Mouse (Mus musculus): ENCODE measurements at regions not wholly inside any gene's neighbourhood (a gene's known extent, or its start where the extent isn't known, plus 50 kb on each side); places are given as distances from the start of the nearest gene placed in this dataset.
A peak's percentile ranks its signal among the peaks of the same experiment; 100 is the strongest.

GRCm38 (mm10) chr1:120667776-120668175 is 65.6 kb downstream of the En1 start:
- DNase-seq, result no peak

- no peak for DNase-seq
These were observed 81.5 kb downstream of the En1 start for GRCm38 (mm10) chr1:120683532-120684245.

DNA sequence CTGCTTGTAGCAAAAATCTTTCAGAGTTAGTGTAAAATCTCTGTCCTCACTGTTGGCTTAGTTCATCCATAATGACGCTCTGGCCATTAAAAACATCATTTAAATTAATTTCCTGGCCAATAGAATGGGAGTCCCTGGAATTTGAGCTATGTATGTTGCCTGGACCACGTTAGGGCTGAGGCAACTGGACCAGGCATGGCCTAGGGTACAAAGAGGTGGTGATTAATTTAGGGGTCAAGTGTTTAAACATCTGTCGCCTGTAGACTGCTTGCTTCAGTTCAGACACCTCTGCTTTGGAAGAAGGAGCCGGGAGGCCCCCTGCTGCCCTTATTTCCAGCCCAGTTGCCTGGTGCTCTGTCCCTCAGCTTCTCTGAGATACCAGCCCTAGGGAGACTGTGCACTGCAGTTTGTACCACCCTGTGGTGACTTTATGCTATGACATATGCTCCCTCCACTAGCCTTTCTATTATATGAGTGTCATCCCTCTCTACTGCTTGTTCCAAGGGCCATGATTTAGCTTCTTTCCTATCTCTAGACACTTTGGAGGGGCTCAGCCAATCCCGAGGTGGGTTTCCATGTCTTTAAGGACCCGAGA is 83.5 kb downstream of the En1 start:
- DNase-seq, result no peak

GRCm38 (mm10) chr1:120691571-120691970 is 89.4 kb downstream of the En1 start:
- DNase-seq, result no peak

- no peak for DNase-seq
These were observed 96.0 kb downstream of the En1 start for GRCm38 (mm10) chr1:120698189-120698588.

- DNase-seq, result no peak
These were observed 102.0 kb downstream of the En1 start for GRCm38 (mm10) chr1:120704201-120704600.

- DNase-seq, result no peak
These were observed 103.8 kb downstream of the En1 start for GRCm38 (mm10) chr1:120706011-120706410.

DNA sequence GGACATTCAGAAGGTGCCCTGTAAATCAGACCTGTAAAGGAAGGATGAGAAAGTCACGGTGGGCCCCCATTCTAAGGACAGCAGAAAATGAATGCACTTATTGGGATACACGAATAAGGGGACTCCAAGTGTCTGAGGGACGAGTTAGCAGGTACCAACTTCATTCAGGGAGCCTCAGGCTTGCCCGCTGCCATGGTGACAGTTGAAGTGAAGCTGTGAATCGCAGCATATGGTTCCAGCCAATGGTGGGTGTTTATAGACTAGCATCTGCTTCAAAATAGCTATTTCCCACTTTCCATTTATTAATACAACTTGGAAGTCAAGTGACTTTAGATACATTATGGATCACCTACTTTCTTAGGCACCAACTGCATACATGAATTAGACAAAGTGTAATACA is 106.3 kb downstream of the En1 start:
- DNase-seq, result no peak

DNA sequence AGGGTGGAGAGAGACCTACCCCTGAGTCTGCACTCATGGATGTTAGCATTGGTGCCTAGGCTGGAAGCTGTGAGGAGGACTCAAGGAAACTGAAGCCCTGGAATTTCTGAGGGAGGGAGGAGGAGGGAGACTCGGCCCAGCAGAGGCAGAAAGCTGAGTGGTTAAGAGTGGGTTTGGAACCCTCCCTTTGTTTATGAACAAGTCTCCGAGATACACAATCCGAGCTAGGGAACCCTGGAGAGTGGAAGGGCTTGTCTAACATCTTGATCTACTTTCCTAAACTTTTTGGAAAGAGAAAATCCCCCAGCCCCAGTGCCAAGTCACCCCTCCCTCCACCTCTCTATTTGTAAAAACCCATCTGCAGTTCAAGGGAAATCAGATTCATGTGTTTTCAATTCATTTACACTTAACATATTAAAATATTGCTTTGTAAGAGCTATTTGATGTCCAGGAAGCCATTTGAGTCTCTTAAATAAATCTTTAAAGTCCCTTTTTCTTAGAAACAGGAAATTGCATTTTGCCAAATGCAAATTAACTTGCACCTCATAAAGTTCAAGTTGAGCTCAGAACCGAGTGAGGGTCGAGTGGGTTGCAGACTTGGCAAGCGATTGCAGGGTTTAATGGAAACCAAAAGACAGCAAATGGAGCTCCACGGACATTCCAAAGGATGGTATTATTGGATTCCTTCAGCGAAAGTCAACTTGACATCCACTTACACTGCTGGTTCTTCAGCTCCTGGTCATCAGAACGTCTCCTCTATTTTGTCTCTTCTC is 113.1 kb downstream of the En1 start:
- DNase-seq, result no peak

DNA sequence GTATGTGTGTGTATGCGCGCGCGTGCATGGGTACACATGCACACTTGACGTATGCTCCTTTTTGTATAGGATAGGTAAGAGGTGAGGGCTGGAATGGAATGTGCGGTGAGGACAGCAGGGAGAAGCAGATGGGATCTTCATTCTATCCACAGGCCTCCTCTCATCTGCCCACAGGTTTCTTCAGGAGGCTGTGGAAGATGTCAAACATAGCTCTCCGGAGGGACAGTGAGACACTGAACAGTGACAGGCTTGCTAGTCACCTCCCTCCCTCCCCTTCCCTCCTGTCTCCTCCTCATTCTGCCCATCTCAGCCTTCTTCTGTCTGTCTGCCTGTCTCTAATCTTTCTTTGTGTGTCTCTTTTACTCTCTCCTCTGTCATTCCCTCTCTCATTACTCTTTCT is 124.6 kb downstream of the En1 start:
- no peak for DNase-seq

GRCm38 (mm10) chr1:120727427-120727826 is 125.2 kb downstream of the En1 start:
- no peak for DNase-seq

DNA sequence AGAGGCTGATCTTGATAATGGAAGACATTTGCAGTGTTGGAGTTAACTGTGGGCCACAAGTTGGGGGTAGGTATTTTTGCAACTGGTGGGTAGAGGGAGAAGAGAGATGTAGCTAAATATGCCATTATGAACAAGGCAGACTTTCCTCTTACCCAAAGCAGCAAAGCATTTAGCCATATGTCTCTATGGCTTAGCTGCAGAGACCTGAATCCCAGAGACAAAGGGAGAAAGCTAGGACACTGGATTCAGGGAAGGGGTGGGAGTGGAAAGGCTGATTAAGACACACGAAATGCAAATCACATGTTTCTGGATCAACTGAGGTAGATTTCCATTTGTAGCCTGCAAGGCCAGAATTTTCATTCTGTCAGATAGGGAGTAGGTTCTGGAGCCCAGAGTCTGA is 129.8 kb downstream of the En1 start:
- DNase-seq, result no peak

GRCm38 (mm10) chr1:120733683-120734082 is 131.5 kb downstream of the En1 start:
- no peak for DNase-seq

- DNase-seq, result no peak
These were observed 132.6 kb downstream of the En1 start for GRCm38 (mm10) chr1:120734846-120735245.

GRCm38 (mm10) chr1:120739499-120739898 is 137.3 kb downstream of the En1 start:
- no peak for DNase-seq

GRCm38 (mm10) chr1:120741091-120741740 is 139.0 kb downstream of the En1 start:
- no peak for DNase-seq

GRCm38 (mm10) chr1:120748963-120749362 is 146.7 kb downstream of the En1 start:
- DNase-seq, result no peak

DNA sequence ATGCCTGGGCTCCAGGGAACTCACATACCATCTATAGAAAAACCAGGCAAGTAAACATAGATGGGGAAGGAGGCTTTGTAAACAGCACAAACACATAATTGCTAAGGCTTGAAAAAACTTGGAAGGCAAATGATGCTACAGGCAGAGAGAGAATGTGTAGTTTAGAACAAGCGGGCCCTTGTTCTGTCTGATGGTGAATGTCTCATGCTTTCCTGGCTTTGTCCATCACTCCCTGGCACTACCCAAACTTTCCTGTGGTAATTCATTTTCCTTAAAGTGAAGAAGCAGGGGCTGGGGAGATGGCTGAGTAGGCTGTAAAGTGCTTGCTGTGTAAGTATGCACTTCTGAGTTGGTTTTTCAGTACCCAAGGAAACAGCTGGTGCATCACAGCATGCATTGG is 151.2 kb downstream of the En1 start:
- DNase-seq, result no peak

DNA sequence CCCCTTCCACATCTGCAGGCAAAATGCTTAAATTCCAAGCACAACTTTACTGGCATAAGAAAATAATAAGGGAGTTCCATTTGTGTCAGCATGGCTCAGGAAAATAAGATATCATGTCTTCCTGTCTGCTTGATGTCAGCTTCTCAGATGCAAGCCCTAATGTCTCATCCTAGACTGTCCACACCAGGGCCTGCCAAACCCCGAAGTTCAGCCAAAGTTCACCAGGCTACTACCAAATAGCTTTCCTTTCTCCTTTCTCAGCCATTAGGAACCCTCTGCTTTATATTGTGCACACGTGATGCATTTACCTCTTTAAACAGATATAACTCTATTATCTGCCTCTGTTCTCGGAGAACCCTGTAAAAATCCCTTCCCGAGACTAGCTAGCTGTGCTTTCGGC is 152.1 kb downstream of the En1 start:
- DNase-seq, result no peak

DNA sequence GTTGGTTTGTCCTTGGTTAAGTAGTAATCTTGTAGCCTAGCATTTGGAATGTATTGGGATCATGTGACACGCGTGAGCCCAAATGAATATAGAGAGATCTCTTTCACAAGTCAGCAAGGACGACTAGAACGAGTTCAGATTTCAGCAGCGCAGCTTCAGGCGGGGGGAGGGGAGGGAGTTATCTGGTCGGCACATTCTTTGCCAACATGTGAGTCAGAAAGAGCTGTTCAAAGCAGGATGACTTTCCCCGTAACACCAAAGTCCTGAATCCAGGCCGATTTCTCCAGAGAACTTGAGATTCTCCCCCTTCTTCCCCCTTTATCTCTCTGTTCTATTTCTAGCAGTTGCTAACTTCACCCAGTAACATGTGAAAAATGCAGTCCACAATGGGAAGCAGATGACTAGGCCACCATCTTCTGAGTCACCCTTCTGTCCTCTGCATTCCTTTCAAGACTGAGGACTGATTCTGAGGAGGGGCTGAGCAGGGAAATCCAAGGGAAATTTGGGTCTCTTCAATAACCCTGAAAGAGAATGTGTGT is 155.1 kb downstream of the En1 start:
- DNase-seq, result peak; percentile 6 to 11

GRCm38 (mm10) chr1:120758172-120758571 is 156.0 kb downstream of the En1 start:
- DNase-seq, result no peak

GRCm38 (mm10) chr1:120758762-120759161 is 156.5 kb downstream of the En1 start:
- no peak for DNase-seq

DNA sequence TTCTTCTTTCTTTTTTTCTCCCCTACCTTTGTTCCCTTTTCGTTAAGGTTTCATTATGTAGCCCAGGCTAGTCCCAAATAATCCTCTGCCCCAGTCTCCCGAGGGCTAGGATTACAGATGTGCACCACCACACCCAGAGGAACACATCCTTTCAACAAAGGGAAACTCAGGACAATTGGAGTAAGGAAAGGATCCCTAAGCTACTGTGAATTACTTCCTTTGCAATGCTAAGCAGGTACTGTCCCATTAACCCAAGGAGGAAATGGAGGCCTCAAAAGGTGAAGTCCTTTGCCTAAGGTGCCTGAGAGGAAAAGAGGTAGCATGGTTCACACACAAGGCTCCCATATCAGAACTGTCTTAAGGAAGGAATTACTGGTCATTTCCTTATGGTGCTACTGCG is 157.2 kb downstream of the En1 start:
- no peak for DNase-seq
